Mouse (Mus musculus) mature B cell (primary cell): ENCODE measurements around the gene Hpgd.
"Not testable (repeated sequence)": the region's sequence is repeated elsewhere in the genome, so short reads cannot be mapped to it uniquely, and the experiment has no call there.

ENCODE experiments used
- in situ Hi-C: fragments of 300-500 bp; cut with MboI; formaldehyde crosslinking; loops from 2 replicates; pipeline ENCODE4 v1.14.3; 2019

Gene Hpgd

GRCm38 (mm10) chr8:56294373-56294877, at the start of gene Hpgd:
Gene Hpgd, plus strand, starts transcription at chr8:56294585.
- in situ Hi-C loops, result no loop called here

GRCm38 (mm10) chr8:56251728-56252127, 42.7 kb upstream of the Hpgd start:
- in situ Hi-C loops, result not testable (repeated sequence)

GRCm38 (mm10) chr8:56252314-56252713, 42.1 kb upstream of the Hpgd start:
- in situ Hi-C loops, result no loop called here

GRCm38 (mm10) chr8:56261190-56261589, 33.2 kb upstream of the Hpgd start:
- in situ Hi-C loops, result no loop called here

- in situ Hi-C loops, result no loop called here
Observed at GRCm38 (mm10) chr8:56269687-56270663, 24.4 kb upstream of the Hpgd start.

GRCm38 (mm10) chr8:56272934-56273333, 21.5 kb upstream of the Hpgd start:
- in situ Hi-C loops, result no loop called here

GRCm38 (mm10) chr8:56275316-56275715, 19.1 kb upstream of the Hpgd start:
- in situ Hi-C loops, result no loop called here

- in situ Hi-C loops, result no loop called here
Observed at GRCm38 (mm10) chr8:56277810-56278528, 16.4 kb upstream of the Hpgd start.

- in situ Hi-C loops, result no loop called here
Observed at GRCm38 (mm10) chr8:56278545-56279063, 15.8 kb upstream of the Hpgd start.

GRCm38 (mm10) chr8:56283936-56284335, 10.4 kb upstream of the Hpgd start:
- in situ Hi-C loops, result no loop called here

GRCm38 (mm10) chr8:56284957-56285356, 9.4 kb upstream of the Hpgd start:
- in situ Hi-C loops, result no loop called here

- in situ Hi-C loops, result no loop called here
Observed at GRCm38 (mm10) chr8:56286717-56287116, 7.7 kb upstream of the Hpgd start.

GRCm38 (mm10) chr8:56287370-56288072, 6.9 kb upstream of the Hpgd start:
- in situ Hi-C loops, result no loop called here

GRCm38 (mm10) chr8:56292318-56292717, 2.1 kb upstream of the Hpgd start:
- in situ Hi-C loops, result no loop called here

GRCm38 (mm10) chr8:56293480-56293879, 905 bp upstream of the Hpgd start:
- in situ Hi-C loops, result no loop called here

GRCm38 (mm10) chr8:56294886-56295555, 636 bp downstream of the Hpgd start:
- in situ Hi-C loops, result no loop called here

GRCm38 (mm10) chr8:56299421-56299820, 5.0 kb downstream of the Hpgd start:
- in situ Hi-C loops, result no loop called here

- in situ Hi-C loops, result not testable (repeated sequence)
Observed at GRCm38 (mm10) chr8:56301303-56301702, 6.9 kb downstream of the Hpgd start.

- in situ Hi-C loops, result no loop called here
Observed at GRCm38 (mm10) chr8:56304595-56304994, 10.2 kb downstream of the Hpgd start.

GRCm38 (mm10) chr8:56313622-56314021, 19.2 kb downstream of the Hpgd start:
- in situ Hi-C loops, result no loop called here

GRCm38 (mm10) chr8:56315189-56315588, 20.8 kb downstream of the Hpgd start:
- in situ Hi-C loops, result no loop called here
